Mouse (Mus musculus): ENCODE data around the gene Btbd2.

DNA sequence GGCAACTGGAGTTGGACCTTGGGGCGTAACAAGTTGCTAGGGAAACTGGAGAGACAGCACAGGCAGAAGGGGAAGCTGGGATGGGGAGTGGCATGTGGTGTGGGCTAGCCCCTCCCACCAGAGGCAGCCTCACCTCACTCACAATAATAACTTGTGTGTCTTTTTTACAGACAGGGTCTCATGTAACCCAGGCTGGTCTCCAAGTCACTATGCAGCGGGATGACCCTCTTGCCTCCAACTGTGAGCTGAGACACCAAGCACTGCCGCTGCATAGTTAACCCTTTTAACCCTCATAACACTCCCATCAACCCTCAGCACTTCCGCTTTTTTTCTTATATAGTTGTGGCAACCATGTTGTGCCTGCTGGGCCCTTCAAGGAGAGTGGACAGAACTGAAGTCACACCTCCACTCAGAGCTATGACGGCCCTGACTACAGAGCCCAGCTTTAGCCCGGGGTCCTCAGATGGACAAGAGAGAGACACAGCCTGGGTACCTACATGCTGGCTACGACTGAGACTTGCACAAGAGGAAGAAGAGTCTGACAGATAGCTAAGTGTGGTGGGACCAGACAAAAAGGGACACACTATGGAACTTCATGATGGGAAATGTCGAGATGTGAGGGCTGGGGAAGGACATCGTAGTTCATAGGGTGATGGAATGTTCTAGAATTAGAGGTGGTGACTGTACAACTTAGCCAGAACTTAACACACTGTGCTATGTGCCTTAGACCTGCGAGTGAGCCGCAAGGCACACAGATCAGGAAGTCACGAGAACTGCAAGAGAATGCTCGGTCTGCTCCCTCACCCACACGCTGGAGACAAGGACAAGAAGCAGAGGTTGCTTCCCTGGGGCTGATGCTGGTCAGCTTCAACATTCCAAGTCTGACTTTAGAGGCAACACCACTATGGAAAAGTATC is 35.6 kb upstream of the Btbd2 start:
- no peak for TF ChIP-seq CTCF (IDR thresholded peaks at IDR 0.05; ENCODE audit: low read depth)
- no peak for TF ChIP-seq EP300 (IDR thresholded peaks at IDR 0.05; ENCODE audit: low read depth)

Data from heart, postnatal 0 days (tissue).